Mouse (Mus musculus) embryonic facial prominence, embryonic 14.5 days (tissue): ENCODE measurements at regions not wholly inside any gene's neighbourhood (a gene's known extent, or its start where the extent isn't known, plus 50 kb on each side); places are given as distances from the start of the nearest gene placed in this dataset.
A peak's percentile ranks its signal among the peaks of the same experiment; 100 is the strongest.

ENCODE experiments used
- ATAC-seq: fragments of 200-750 bp; cut with Nextera tagmentation; 2 replicates; pipeline ENCODE4 v1.8.0; 2017; ENCODE audit warnings: low read depth, moderate number of reproducible peaks, moderate TSS enrichment
- DNase-seq: peaks from one replicate; pipeline ENCODE4 v3.0.0-alpha.2; 2015; ENCODE audit warnings: low spot score
- H3K27ac ChIP-seq: fragments of 300-500 bp; sonication (generic); replicated peaks from 2 replicates; pipeline ENCODE4 v1.5.1; 2014; ENCODE audit warnings: low read depth, mild to moderate bottlenecking, low read length, moderate library complexity
- H3K27me3 ChIP-seq: fragments of 300-500 bp; sonication (generic); replicated peaks from 2 replicates; pipeline ENCODE4 v1.6.1; 2014; ENCODE audit warnings: low read length; ENCODE audit not compliant: control insufficient read depth, insufficient read depth
- H3K36me3 ChIP-seq: fragments of 300-500 bp; sonication (generic); 2 replicates; pipeline ENCODE4 v1.6.1; 2014; ENCODE audit warnings: low read length, mixed read lengths; ENCODE audit not compliant: control insufficient read depth, insufficient read depth
- H3K4me1 ChIP-seq: fragments of 300-500 bp; sonication (generic); 2 replicates; pipeline ENCODE4 v1.6.1; 2014; ENCODE audit warnings: antibody characterized with exemption, low read length; ENCODE audit not compliant: control insufficient read depth, insufficient read depth
- H3K4me2 ChIP-seq: fragments of 300-500 bp; sonication (generic); 2 replicates; pipeline ENCODE4 v1.6.1; 2014; ENCODE audit warnings: low read depth, mild to moderate bottlenecking, low read length, moderate library complexity, mixed read lengths
- H3K4me3 ChIP-seq: fragments of 300-500 bp; sonication (generic); 2 replicates; pipeline ENCODE4 v1.5.1; 2014; ENCODE audit warnings: low read depth, mild to moderate bottlenecking, low read length
- H3K9ac ChIP-seq: fragments of 300-500 bp; sonication (generic); 2 replicates; pipeline ENCODE4 v1.6.1; 2014; ENCODE audit warnings: low read depth, mild to moderate bottlenecking, low read length, moderate library complexity, mixed read lengths
- H3K9me3 ChIP-seq: fragments of 300-500 bp; sonication (generic); 2 replicates; pipeline ENCODE4 v1.6.1; 2016; ENCODE audit warnings: low read length; ENCODE audit not compliant: control insufficient read depth
- WGBS: fragments of 180-500 bp; shearing (Covaris S2); extraction: QIAGEN DNeasy Blood & Tissue Kit; methylation state at CpG from one replicate; pipeline ENCODE4 v1.1.7; 2014; 5-methylcytosine and 5-hydroxymethylcytosine counted together

DNA sequence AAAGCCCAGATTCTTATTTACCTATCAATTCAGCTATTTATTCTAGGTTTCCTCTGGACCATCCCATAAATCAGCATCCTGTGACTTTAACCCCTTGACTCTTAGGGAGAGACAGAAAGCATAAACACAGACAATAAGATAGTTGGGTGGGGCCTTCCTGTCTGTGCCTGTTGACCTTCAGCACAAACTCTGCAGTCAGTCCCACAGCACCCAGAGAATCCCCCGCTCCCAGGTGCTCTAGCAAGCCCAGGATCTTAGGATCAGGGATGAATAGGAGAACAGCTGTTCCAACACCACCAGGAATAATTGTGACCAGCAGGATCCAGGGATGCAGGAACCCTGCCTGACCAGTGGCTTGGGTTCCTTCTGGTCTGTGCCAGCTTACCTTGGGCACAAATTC is 107.8 kb downstream of the Basp1 start:
- no peak for ATAC-seq
- 84% methylated on average over 1 of the region's 1 CpGs for WGBS

DNA sequence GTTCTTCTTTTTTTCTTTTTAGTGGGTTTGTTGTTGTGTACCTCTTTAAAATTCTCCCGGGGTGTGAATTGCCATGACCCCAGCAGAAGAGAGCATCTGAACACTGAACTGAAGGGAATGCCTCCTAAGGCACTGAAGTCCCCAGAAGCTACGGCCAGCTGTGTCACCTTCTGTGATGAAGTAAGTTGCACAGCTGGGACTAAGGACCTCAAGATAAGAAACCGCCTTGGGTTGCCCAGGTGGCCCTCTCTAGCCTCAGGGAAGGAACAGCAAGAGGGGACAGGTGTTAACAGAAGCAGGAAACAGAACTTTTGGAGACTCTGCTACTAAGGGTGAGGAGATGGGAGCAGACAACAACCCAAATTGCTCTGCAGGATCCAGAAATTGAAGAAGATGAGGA is 110.2 kb downstream of the Basp1 start:
- DNase-seq (no peak), ATAC-seq (no peak)
- Histone ChIP-seq H3K36me3 (no peaks in the 10 kb centered on the region), H3K4me3 (no peak overlapping the region), H3K27ac (no peak overlapping the region), H3K4me2 (no peak overlapping the region), H3K27me3 (no peaks in the 10 kb centered on the region), H3K9ac (no peak overlapping the region), H3K9me3 (no peaks in the 10 kb centered on the region), H3K4me1 (no peaks in the 10 kb centered on the region)
- 69% methylated on average over 3 of the region's 3 CpGs for WGBS

More for the DNA sequence above, 107.8 kb downstream of the Basp1 start:
- no peaks in the 10 kb centered on the region for H3K9me3 ChIP-seq
- DNase-seq: no peak
- H3K27ac ChIP-seq: no peak overlapping the region
- H3K27me3 ChIP-seq: no peaks in the 10 kb centered on the region
- no peak overlapping the region for H3K4me3 ChIP-seq
- H3K36me3 ChIP-seq: no peaks in the 10 kb centered on the region
- no peak overlapping the region for H3K9ac ChIP-seq
- no peaks in the 10 kb centered on the region for H3K4me1 ChIP-seq
- no peak overlapping the region for H3K4me2 ChIP-seq

DNA sequence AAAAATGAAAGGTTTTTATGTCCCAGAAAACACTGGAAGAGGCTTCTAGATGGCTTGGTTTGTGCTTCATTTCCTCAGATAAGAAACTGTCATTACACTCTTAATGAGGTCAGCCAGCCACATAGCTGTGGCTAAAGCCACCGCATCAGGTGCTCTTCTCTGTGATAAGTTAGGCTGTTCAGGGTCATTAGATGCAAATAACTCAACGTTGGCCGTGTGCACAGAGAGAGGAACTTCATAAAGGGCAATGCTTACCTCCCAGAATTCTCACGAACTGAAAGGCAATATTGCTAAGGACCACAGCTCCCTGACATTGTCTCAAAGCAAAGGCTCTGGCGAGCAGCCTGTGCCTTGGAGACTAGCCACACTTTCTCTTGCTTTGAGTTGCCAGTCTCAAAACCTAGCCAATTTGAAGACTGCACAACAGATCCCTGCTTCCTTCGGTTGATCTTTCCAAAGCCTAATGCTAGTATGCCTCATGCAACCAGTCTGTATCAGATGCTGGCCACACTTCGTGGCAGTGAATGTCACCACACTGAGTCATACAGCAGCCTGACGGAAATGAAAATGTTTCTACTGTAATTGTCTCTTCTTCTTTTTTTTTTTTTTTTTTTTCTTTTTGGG is 110.8 kb downstream of the Basp1 start:
- no peak overlapping the region for H3K4me3 ChIP-seq
- H3K36me3 ChIP-seq: no peaks in the 10 kb centered on the region
- H3K9ac ChIP-seq: no peak overlapping the region
- H3K4me2 ChIP-seq: no peak overlapping the region
- no peaks in the 10 kb centered on the region for H3K4me1 ChIP-seq
- no peak overlapping the region for H3K27ac ChIP-seq
- WGBS: 77% methylated on average over 8 of the region's 8 CpGs
- DNase-seq (no peak), ATAC-seq (no peak)
- H3K27me3 ChIP-seq: no peaks in the 10 kb centered on the region
- no peaks in the 10 kb centered on the region for H3K9me3 ChIP-seq

DNA sequence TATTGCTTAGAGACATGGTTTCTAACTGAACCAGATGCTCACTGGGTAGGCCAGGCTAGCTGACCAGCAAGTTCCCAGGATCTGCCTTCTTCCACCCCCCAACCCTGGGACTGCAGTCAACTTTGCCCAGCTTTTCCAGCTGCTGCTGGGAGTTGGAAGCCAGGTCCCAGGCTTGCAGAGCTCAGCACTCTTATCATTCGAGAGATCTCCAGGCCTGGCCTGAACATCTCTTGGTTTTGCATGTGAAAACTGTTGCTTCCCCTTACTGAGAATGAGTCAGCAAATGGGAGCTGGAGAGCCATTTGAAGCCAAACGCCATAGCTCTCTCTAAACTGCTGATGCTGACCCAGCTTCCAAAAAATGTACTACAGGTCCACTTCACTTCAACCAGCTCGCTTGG is 111.8 kb downstream of the Basp1 start:
- ATAC-seq (no peak), DNase-seq (no peak)
- Histone ChIP-seq H3K4me3 (no peak overlapping the region), H3K27ac (no peak overlapping the region), H3K27me3 (no peaks in the 10 kb centered on the region), H3K9ac (no peak overlapping the region), H3K4me1 (no peaks in the 10 kb centered on the region), H3K4me2 (no peak overlapping the region), H3K36me3 (no peaks in the 10 kb centered on the region), H3K9me3 (no peaks in the 10 kb centered on the region)
- 63% methylated on average over 3 of the region's 3 CpGs for WGBS

DNA sequence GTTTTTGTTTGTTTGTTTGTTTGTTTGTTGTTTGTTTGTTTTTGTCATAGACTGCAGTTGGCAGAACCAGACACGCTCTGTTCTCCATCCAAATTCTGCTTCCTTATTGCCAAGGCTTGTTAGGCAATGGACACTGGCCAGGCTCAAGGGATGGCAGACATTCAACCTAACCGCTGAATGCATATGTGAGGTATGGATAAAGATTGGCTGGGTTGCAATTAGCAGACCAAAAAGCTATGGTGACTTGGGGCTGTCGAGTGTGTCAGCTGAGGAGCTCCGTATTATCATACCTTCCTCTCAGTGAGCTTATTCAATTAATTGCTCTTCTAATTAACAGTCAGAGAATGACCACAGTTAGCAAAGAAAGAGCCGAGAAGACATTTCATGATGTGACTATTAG is 116.3 kb downstream of the Basp1 start:
- H3K27me3 ChIP-seq: no peaks in the 10 kb centered on the region
- DNase-seq: no peak
- no peak overlapping the region for H3K4me3 ChIP-seq
- WGBS: 75% methylated on average over 5 of the region's 5 CpGs
- ATAC-seq: no peak
- no peak overlapping the region for H3K9ac ChIP-seq
- no peaks in the 10 kb centered on the region for H3K36me3 ChIP-seq
- no peak overlapping the region for H3K27ac ChIP-seq
- H3K4me2 ChIP-seq: no peak overlapping the region
- no peaks in the 10 kb centered on the region for H3K4me1 ChIP-seq
- H3K9me3 ChIP-seq: no peaks in the 10 kb centered on the region

DNA sequence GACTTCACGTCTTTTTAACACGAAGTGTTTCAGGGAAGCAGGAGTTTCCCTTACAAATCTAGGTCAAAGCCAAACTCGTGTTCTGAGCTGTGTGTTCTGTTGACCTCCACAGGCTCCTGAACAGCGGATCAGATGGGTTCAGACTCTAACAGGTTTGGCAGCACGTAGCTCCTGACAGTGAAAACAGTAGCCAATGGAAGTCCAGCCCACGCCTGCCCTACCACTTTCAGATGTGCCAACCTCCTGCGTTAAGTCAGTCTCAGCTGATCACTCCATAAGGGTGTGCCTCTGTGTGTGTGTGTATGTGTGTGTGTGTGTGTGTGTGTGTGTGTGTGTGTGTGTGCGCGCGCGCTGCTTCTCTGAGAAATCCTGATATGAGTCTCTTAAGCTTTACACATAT is 116.8 kb downstream of the Basp1 start:
- no peak overlapping the region for H3K27ac ChIP-seq
- no peaks in the 10 kb centered on the region for H3K27me3 ChIP-seq
- DNase-seq (no peak), ATAC-seq (no peak)
- H3K4me3 ChIP-seq: no peak overlapping the region
- H3K4me1 ChIP-seq: no peaks in the 10 kb centered on the region
- no peak overlapping the region for H3K4me2 ChIP-seq
- WGBS: 88% methylated on average over 11 of the region's 11 CpGs
- H3K36me3 ChIP-seq: no peaks in the 10 kb centered on the region
- H3K9me3 ChIP-seq: no peaks in the 10 kb centered on the region
- H3K9ac ChIP-seq: no peak overlapping the region

DNA sequence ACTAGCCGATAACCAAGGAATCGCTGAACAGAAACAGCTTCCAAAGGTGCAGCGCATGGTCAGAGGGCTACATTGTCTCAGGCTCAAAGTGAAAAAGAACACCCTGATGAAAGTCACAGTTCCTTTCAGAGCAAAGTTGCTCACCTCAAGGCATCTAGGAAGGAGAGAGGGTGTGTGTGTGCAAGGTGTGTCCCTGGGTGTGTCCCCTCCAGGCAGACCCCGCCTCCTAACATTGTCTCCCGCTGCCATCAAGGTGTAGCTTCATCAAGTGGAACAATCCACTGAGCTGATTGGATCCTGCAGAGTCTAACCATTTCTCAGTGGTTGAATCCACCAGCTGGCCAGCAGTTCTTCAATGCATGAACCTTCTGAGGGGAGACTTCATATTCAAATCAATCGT is 117.8 kb downstream of the Basp1 start:
- WGBS: 92% methylated on average over 6 of the region's 6 CpGs
- Histone ChIP-seq H3K27me3 (no peaks in the 10 kb centered on the region), H3K9me3 (no peaks in the 10 kb centered on the region)

DNA sequence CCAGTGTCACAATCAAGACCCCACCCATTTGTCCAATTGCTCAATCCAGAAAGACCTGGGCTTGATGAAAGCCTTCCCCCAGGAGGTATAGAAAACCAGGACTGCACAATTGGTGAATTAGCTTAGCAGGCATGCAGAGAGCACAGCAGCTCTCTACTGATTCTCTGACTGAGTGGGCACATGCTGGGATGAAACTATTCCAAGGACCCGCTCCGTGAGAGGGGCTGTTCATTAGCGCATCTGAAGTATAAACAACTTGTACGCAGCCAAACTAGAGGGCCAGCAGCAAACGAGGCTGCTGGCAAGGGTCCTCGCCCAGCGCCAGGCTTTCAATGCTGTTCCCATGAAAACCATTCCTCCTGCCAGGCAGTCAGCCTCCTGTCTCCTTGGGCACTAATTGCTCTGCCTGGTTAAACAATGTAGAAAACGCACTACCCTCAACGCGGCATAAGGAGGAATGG is 122.3 kb downstream of the Basp1 start:
- Histone ChIP-seq H3K4me3 (no peak overlapping the region), H3K9me3 (no peaks in the 10 kb centered on the region), H3K36me3 (no peaks in the 10 kb centered on the region), H3K27me3 (no peaks in the 10 kb centered on the region), H3K4me2 (no peak overlapping the region), H3K9ac (no peak overlapping the region), H3K27ac (no peak overlapping the region), H3K4me1 (no peaks in the 10 kb centered on the region)
- DNase-seq (peak; percentile 40), ATAC-seq (no peak)
- whole genome bisulfite sequencing: 65% methylated on average over 10 of the region's 10 CpGs

More for the DNA sequence above, 117.8 kb downstream of the Basp1 start:
- Histone ChIP-seq H3K4me2 (no peak overlapping the region), H3K27ac (no peak overlapping the region), H3K4me3 (no peak overlapping the region), H3K36me3 (no peaks in the 10 kb centered on the region), H3K9ac (no peak overlapping the region), H3K4me1 (no peaks in the 10 kb centered on the region)
- no peak for DNase-seq
- ATAC-seq: no peak

DNA sequence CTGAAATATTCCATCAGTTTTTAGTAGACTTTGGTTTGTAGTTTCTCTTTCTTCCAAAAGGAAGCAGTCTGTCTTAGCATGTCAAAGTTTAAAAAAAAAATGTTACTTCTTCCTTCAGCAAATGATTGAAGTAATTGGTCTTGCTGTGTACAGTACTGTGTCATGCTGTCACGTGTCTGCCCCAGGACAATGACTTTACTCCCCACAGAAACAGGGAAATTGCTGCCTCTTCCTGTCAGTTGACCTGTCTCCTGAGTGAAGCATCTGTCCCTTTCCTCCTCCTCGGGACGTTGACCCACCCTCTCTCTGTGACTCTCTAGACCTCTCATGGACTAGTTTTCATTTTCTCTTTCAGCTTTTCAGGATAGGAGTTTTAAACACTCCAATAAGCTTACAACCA is 125.7 kb downstream of the Basp1 start:
- Histone ChIP-seq H3K4me2 (no peak overlapping the region), H3K9me3 (no peaks in the 10 kb centered on the region), H3K9ac (no peak overlapping the region), H3K27me3 (no peaks in the 10 kb centered on the region), H3K4me3 (no peak overlapping the region), H3K27ac (no peak overlapping the region), H3K4me1 (peaks cover 6% of the 10 kb centered on the region; the same call in 1 of the 2 replicates), H3K36me3 (no peaks in the 10 kb centered on the region)
- no peak for DNase-seq
- ATAC-seq: no peak
- WGBS: 37% methylated on average over 3 of the region's 3 CpGs
